Mouse (Mus musculus): ENCODE results near the gene Gm28053. TPM values are rescaled to one million over a fixed set of nuclear protein-coding genes. Genes with fewer than 3 reads are reported as not detected.

Gm28053 gene
- total RNA-seq, 4 experiments from 2014 or later, result 2.3 TPM; not detected in 3

- no peak for DNase-seq (ENCODE audit: low spot score in 2 of 2)
These were observed 29.1 kb upstream of the Gm28053 start for GRCm38 (mm10) chr6:48689320-48689719.

GRCm38 (mm10) chr6:48692962-48693361 is 25.4 kb upstream of the Gm28053 start:
- no peak for DNase-seq (ENCODE audit: low spot score in 2 of 2)

- no peak for DNase-seq (ENCODE audit: low spot score in 2 of 2)
These were observed 21.4 kb upstream of the Gm28053 start for GRCm38 (mm10) chr6:48696830-48697554.

- DNase-seq (ENCODE audit: low spot score in 2 of 2), result no peak
These were observed 20.9 kb upstream of the Gm28053 start for GRCm38 (mm10) chr6:48697555-48697930.

- DNase-seq (ENCODE audit: low spot score in 2 of 2), result no peak
These were observed 20.1 kb upstream of the Gm28053 start for GRCm38 (mm10) chr6:48698066-48698856.

- DNase-seq (ENCODE audit: low spot score in 2 of 2), result no peak
These were observed 19.5 kb upstream of the Gm28053 start for GRCm38 (mm10) chr6:48698888-48699287.

GRCm38 (mm10) chr6:48700251-48701075 is 17.9 kb upstream of the Gm28053 start:
- DNase-seq (ENCODE audit: low spot score in 2 of 2), result no peak

GRCm38 (mm10) chr6:48702146-48702545 is 16.3 kb upstream of the Gm28053 start:
- DNase-seq (ENCODE audit: low spot score in 2 of 2), result no peak

GRCm38 (mm10) chr6:48702601-48703000 is 15.8 kb upstream of the Gm28053 start:
- no peak for DNase-seq (ENCODE audit: low spot score in 2 of 2)

GRCm38 (mm10) chr6:48704146-48704545 is 14.3 kb upstream of the Gm28053 start:
- DNase-seq (ENCODE audit: low spot score in 2 of 2), result no peak

- DNase-seq (ENCODE audit: low spot score in 2 of 2), result no peak
These were observed 12.3 kb upstream of the Gm28053 start for GRCm38 (mm10) chr6:48706130-48706529.

- no peak for DNase-seq (ENCODE audit: low spot score in 2 of 2)
These were observed 1.9 kb downstream of the Gm28053 start for GRCm38 (mm10) chr6:48720326-48720725.

- DNase-seq (ENCODE audit: low spot score in 2 of 2), result no peak
These were observed 5.1 kb downstream of the Gm28053 start for GRCm38 (mm10) chr6:48723468-48723867.

- DNase-seq (ENCODE audit: low spot score in 2 of 2), result peak in 1 of 2 experiments; percentile 32
These were observed 7.1 kb downstream of the Gm28053 start for GRCm38 (mm10) chr6:48725476-48725875.

- no peak for DNase-seq (ENCODE audit: low spot score in 2 of 2)
These were observed 9.4 kb downstream of the Gm28053 start for GRCm38 (mm10) chr6:48727761-48728160.

- DNase-seq (ENCODE audit: low spot score in 2 of 2), result no peak
These were observed 14.5 kb downstream of the Gm28053 start for GRCm38 (mm10) chr6:48732864-48733304.

- no peak for DNase-seq (ENCODE audit: low spot score in 2 of 2)
These were observed 15.3 kb downstream of the Gm28053 start for GRCm38 (mm10) chr6:48733660-48734059.

- no peak for DNase-seq (ENCODE audit: low spot score in 2 of 2)
These were observed 18.6 kb downstream of the Gm28053 start for GRCm38 (mm10) chr6:48737053-48737452.

- DNase-seq (ENCODE audit: low spot score in 2 of 2), result no peak
These were observed 19.3 kb downstream of the Gm28053 start for GRCm38 (mm10) chr6:48737688-48738087.

- DNase-seq (ENCODE audit: low spot score in 2 of 2), result no peak
These were observed 20.8 kb downstream of the Gm28053 start, which contains the start of gene Gimap1 for GRCm38 (mm10) chr6:48738961-48739779. Gene Gimap1, plus strand, starts transcription at chr6:48739054.

GRCm38 (mm10) chr6:48739780-48740055 is 21.3 kb downstream of the Gm28053 start:
- no peak for DNase-seq (ENCODE audit: low spot score in 2 of 2)

All from left cerebral cortex, adult 8-10 months (tissue).